Mouse (Mus musculus): ENCODE data around the gene 4931406P16Rik.

GRCm38 (mm10) chr7:34192825-34193224, 120.5 kb downstream of the 4931406P16Rik start:
- TF ChIP-seq POLR2A (IDR thresholded peaks at IDR 0.05; ENCODE audit: control insufficient read depth, low read depth, low read length), result no peak
- no peak for TF ChIP-seq CTCF (IDR thresholded peaks at IDR 0.05; ENCODE audit: control insufficient read depth, insufficient read depth, insufficient replicate concordance, low read depth, low read length)

Measured in testis, adult 2 months (tissue).